Mouse (Mus musculus): ENCODE results near the gene Cnfn.

GRCm38 (mm10) chr7:25401986-25402385 lies 32.5 kb upstream of the Cnfn start:
- no peak for TF ChIP-seq POLR2A (IDR thresholded peaks at IDR 0.05; ENCODE audit: extremely low read depth, insufficient read depth, low read length)
- TF ChIP-seq CTCF (IDR thresholded peaks at IDR 0.05; ENCODE audit: low read depth, low read length) = no peak
